Mouse (Mus musculus): ENCODE measurements around the gene Slc13a2. TPM values are rescaled to one million over a fixed set of nuclear protein-coding genes. Genes with fewer than 3 reads are reported as not detected.
A peak's percentile ranks its signal among the peaks of the same experiment; 100 is the strongest.

The Slc13a2 gene
- total and polyA plus RNA-seq, 2 experiments from 2014 or later: not detected

GRCm38 (mm10) chr11:78367456-78368225, 54.4 kb downstream of the Slc13a2 start:
- H3K27ac ChIP-seq (ENCODE audit: low read depth): no peak overlapping the region
- no peaks in the 10 kb centered on the region for H3K36me3 ChIP-seq (replicated peaks; ENCODE audit: control insufficient read depth, insufficient read depth, low read length)
- H3K9ac ChIP-seq (replicated peaks; ENCODE audit: low read depth, low read length): no peak overlapping the region
- 86% methylated on average over 15 of the region's 15 CpGs for WGBS
- ATAC-seq (ENCODE audit: insufficient read depth, low read depth): no peak
- H3K4me2 ChIP-seq (ENCODE audit: low read depth, low read length): no peak overlapping the region
- H3K9me3 ChIP-seq (replicated peaks; ENCODE audit: control insufficient read depth, low read length): no peaks in the 10 kb centered on the region
- DNase-seq (ENCODE audit: low spot score): no peak
- TF ChIP-seq EP300 (IDR thresholded peaks at IDR 0.05; ENCODE audit: low read depth) (no peak), CTCF (IDR thresholded peaks at IDR 0.05; ENCODE audit: low read depth) (no peak)
- 0 out of 2 replicates have a peak, but pooled peaks cover 10% of the 10 kb centered on the region for H3K27me3 ChIP-seq (ENCODE audit: control insufficient read depth, insufficient read depth, low read length)
- H3K4me1 ChIP-seq (ENCODE audit: control insufficient read depth, insufficient read depth): no peaks in the 10 kb centered on the region
- H3K4me3 ChIP-seq (ENCODE audit: low read depth, low read length): no peak overlapping the region

GRCm38 (mm10) chr11:78364103-78364502, 57.9 kb downstream of the Slc13a2 start:
- no peaks in the 10 kb centered on the region for H3K36me3 ChIP-seq (replicated peaks; ENCODE audit: control insufficient read depth, insufficient read depth, low read length)
- H3K27ac ChIP-seq (ENCODE audit: low read depth): no peak overlapping the region
- no peaks in the 10 kb centered on the region for H3K4me1 ChIP-seq (ENCODE audit: control insufficient read depth, insufficient read depth)
- DNase-seq (ENCODE audit: low spot score) (no peak), ATAC-seq (ENCODE audit: insufficient read depth, low read depth) (no peak)
- TF ChIP-seq CTCF (IDR thresholded peaks at IDR 0.05; ENCODE audit: low read depth): no peak
- TF ChIP-seq EP300 (IDR thresholded peaks at IDR 0.05; ENCODE audit: low read depth): no peak
- H3K4me2 ChIP-seq (ENCODE audit: low read depth, low read length): no peak overlapping the region
- no peak overlapping the region for H3K4me3 ChIP-seq (ENCODE audit: low read depth, low read length)
- 0 out of 2 replicates have a peak, but pooled peaks cover 10% of the 10 kb centered on the region for H3K27me3 ChIP-seq (ENCODE audit: control insufficient read depth, insufficient read depth, low read length)
- 46% methylated on average over 7 of the region's 8 CpGs for WGBS
- no peaks in the 10 kb centered on the region for H3K9me3 ChIP-seq (replicated peaks; ENCODE audit: control insufficient read depth, low read length)
- no peak overlapping the region for H3K9ac ChIP-seq (replicated peaks; ENCODE audit: low read depth, low read length)

- WGBS: 71% methylated on average over 13 of the region's 13 CpGs
These were observed 58.6 kb downstream of the Slc13a2 start for GRCm38 (mm10) chr11:78363309-78364007.

GRCm38 (mm10) chr11:78360789-78361131, 61.3 kb downstream of the Slc13a2 start:
- Histone ChIP-seq H3K4me1 (ENCODE audit: control insufficient read depth, insufficient read depth) (no peaks in the 10 kb centered on the region), H3K27ac (ENCODE audit: low read depth) (no peak overlapping the region), H3K27me3 (ENCODE audit: control insufficient read depth, insufficient read depth, low read length) (0 out of 2 replicates have a peak, but pooled peaks cover 4% of the 10 kb centered on the region), H3K4me2 (ENCODE audit: low read depth, low read length) (no peak overlapping the region), H3K9me3 (replicated peaks; ENCODE audit: control insufficient read depth, low read length) (no peaks in the 10 kb centered on the region), H3K4me3 (ENCODE audit: low read depth, low read length) (no peak overlapping the region), H3K9ac (replicated peaks; ENCODE audit: low read depth, low read length) (no peak overlapping the region), H3K36me3 (replicated peaks; ENCODE audit: control insufficient read depth, insufficient read depth, low read length) (no peaks in the 10 kb centered on the region)
- no peak for DNase-seq (ENCODE audit: low spot score)
- ATAC-seq (ENCODE audit: insufficient read depth, low read depth): no peak
- no peak for TF ChIP-seq CTCF (IDR thresholded peaks at IDR 0.05; ENCODE audit: low read depth)
- TF ChIP-seq EP300 (IDR thresholded peaks at IDR 0.05; ENCODE audit: low read depth): no peak
- WGBS: 64% methylated on average over 2 of the region's 2 CpGs

More at GRCm38 (mm10) chr11:78363309-78364007, 58.6 kb downstream of the Slc13a2 start:
- Histone ChIP-seq H3K27me3 (ENCODE audit: control insufficient read depth, insufficient read depth, low read length) (0 out of 2 replicates have a peak, but pooled peaks cover 10% of the 10 kb centered on the region), H3K36me3 (replicated peaks; ENCODE audit: control insufficient read depth, insufficient read depth, low read length) (no peaks in the 10 kb centered on the region), H3K9me3 (replicated peaks; ENCODE audit: control insufficient read depth, low read length) (no peaks in the 10 kb centered on the region), H3K27ac (ENCODE audit: low read depth) (no peak overlapping the region), H3K9ac (replicated peaks; ENCODE audit: low read depth, low read length) (no peak overlapping the region), H3K4me3 (ENCODE audit: low read depth, low read length) (no peak overlapping the region), H3K4me1 (ENCODE audit: control insufficient read depth, insufficient read depth) (no peaks in the 10 kb centered on the region), H3K4me2 (ENCODE audit: low read depth, low read length) (no peak overlapping the region)
- ATAC-seq (ENCODE audit: insufficient read depth, low read depth): no peak
- DNase-seq (ENCODE audit: low spot score): no peak
- TF ChIP-seq CTCF (IDR thresholded peaks at IDR 0.05; ENCODE audit: low read depth) (no peak), EP300 (IDR thresholded peaks at IDR 0.05; ENCODE audit: low read depth) (no peak)

- H3K4me3 ChIP-seq (ENCODE audit: low read depth, low read length): peak overlapping the region; percentile 33
- no peaks in the 10 kb centered on the region for H3K36me3 ChIP-seq (replicated peaks; ENCODE audit: control insufficient read depth, insufficient read depth, low read length)
- peak overlapping the region; percentile 59 for H3K4me2 ChIP-seq (ENCODE audit: low read depth, low read length)
- 0 out of 2 replicates have a peak, but pooled peaks cover 4% of the 10 kb centered on the region for H3K27me3 ChIP-seq (ENCODE audit: control insufficient read depth, insufficient read depth, low read length)
- no peaks in the 10 kb centered on the region for H3K9me3 ChIP-seq (replicated peaks; ENCODE audit: control insufficient read depth, low read length)
- DNase-seq (ENCODE audit: low spot score): peak; percentile 71
- no peak for TF ChIP-seq EP300 (IDR thresholded peaks at IDR 0.05; ENCODE audit: low read depth)
- TF ChIP-seq CTCF (IDR thresholded peaks at IDR 0.05; ENCODE audit: low read depth): peak; percentile 71
- no peak overlapping the region for H3K9ac ChIP-seq (replicated peaks; ENCODE audit: low read depth, low read length)
- no peak overlapping the region for H3K27ac ChIP-seq (ENCODE audit: low read depth)
- ATAC-seq (ENCODE audit: insufficient read depth, low read depth): 0 out of 2 replicates have a peak, but pooled peaks have one; percentile 45
- no peaks in the 10 kb centered on the region for H3K4me1 ChIP-seq (ENCODE audit: control insufficient read depth, insufficient read depth)
- 10% methylated on average over 13 of the region's 13 CpGs for WGBS
These were observed 61.8 kb downstream of the Slc13a2 start for GRCm38 (mm10) chr11:78360125-78360788.
